Mouse (Mus musculus): ENCODE results near the gene Stfa2l1.
"Not testable (repeated sequence)": the region's sequence is repeated elsewhere in the genome, so short reads cannot be mapped to it uniquely, and the experiment has no call there.

Stfa2l1 gene

DNA sequence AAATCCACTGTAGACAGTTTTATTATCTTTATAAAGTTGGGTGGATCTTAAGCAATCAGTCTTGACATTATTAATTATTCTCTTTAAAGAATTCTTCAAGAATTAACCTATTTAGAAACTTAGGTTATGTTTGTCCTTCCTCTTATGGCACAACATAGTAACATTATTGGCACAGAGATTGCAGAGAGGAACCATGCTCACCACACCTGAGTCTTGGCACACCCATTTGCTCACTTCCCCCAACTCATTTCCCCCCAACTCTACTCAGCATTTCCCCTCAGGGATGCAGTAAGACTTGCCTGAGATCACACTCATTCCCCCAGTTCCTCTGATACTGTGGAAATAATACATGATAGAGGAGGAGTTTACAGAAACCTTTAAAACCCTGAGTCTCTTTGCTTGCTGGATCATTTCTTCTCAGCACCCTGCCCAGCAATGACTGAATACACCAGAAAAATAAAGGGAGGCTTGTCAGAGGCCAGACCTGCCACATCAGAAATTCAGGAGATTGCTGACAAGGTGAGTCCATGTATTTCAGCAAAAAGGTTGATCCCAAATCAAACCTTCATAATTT is at the start of gene Stfa2l1:
TSS of gene Stfa2l1 (plus strand) at position 410 of the 574 bp plus-strand sequence.
- DNase-seq (ENCODE audit: low read depth, low spot score): no peak

DNA sequence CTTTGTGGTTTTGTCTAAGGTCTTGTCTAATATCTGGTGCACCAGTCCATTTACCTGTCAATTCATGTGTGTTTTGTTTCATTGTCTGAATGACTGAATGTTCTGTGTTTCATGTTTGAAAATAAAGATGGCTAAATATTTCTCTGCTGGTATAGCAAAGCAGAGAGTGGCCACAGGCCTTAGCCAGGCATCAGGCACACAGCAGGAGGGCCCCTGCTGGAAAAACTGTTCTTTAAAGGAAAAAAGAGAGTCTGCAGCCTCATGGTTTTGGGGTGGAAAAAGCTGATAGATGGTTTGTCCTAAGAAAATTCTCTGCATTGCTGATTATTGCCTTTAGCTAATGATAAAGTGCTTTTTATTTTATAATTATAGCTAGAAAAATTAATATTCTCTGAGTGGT is 45.1 kb upstream of the Stfa2l1 start:
- DNase-seq (ENCODE audit: low read depth, low spot score): not testable (repeated sequence)

GRCm38 (mm10) chr16:36115751-36116150 is 40.9 kb upstream of the Stfa2l1 start:
- not testable (repeated sequence) for DNase-seq (ENCODE audit: low read depth, low spot score)

DNA sequence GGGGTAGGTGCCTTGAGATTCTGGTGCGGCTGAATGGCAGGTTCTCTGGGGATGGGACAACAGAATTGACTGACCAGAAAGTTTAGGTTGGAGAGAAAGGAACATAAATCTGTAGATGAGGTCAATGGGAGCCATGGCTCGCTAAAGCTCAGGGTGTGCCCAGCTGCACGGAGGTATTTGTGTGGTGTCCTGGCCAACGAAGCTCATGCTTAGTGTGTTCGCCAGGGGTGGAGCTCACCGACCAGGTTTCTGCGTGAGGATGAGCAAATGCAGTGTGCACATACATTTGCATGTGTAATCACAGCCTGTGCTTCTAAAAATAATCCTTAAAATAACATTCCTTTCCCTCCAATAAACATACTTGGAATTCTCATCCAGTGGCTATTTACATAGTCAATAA is 28.5 kb upstream of the Stfa2l1 start:
- DNase-seq (ENCODE audit: low read depth, low spot score): no peak

DNA sequence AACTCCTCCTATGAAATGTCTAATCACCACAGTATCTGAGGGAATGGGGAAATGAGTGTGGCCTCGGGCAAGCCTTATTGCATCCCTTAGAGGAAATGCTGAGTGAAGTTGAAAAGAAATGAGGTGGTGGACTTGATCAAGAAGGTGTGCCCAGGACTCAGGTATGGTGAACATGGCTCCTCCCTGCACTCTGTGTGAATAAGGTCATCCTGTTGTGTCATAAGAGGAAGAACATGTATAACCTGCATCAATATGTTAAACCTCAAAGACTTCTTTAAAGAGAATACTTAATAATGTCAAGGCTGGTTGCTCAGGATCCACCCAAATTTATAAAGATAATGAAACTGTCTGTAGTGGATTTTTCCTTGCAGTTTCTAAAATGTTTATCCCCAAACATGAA is 25.5 kb upstream of the Stfa2l1 start, which contains the start of gene Csta1:
TSS of gene Csta1 (minus strand) at position 101 of the 400 bp plus-strand sequence.
- no peak for DNase-seq (ENCODE audit: low read depth, low spot score)

GRCm38 (mm10) chr16:36138201-36138600 is 18.4 kb upstream of the Stfa2l1 start:
- DNase-seq (ENCODE audit: low read depth, low spot score): no peak

DNA sequence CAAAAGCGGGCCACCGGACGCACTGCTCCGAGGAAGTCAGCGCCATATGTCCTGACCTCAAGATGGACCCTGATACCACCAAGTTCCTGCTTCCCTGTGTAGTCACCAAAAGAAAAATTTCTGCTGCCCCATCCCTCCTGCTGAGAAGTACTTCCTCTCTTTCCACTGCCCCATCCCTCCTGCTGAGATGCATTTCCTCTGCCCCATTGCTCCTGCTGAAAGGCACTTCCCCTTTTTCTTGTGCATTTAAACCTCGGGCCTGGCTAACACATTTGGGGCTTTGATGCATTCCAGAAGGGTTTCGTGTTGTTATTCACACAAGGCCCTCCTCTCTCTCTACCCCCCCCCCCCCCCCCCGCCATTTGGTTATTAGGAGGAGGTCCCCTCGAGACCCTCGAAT is 11.2 kb downstream of the Stfa2l1 start:
- not testable (repeated sequence) for DNase-seq (ENCODE audit: low read depth, low spot score)

DNA sequence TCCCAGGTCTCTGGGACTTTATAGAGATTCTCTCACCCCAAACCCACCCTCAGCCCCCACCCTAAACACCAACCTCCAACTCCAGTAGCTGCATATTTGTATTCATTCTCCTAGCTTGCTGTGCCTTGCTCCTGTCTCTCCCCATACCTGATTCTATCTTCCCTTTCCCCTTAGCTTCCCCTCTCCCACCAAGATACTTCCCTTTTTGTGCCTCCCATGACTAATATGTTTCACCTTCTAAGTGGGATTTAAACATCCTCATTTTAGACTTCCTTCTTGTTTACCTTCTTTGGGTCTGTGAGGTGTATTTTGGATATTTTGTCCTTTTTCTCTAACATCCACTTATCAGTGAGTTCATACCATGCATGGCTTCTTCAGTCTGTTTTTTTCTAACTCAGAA is 19.5 kb downstream of the Stfa2l1 start:
- no peak for DNase-seq (ENCODE audit: low read depth, low spot score)

DNA sequence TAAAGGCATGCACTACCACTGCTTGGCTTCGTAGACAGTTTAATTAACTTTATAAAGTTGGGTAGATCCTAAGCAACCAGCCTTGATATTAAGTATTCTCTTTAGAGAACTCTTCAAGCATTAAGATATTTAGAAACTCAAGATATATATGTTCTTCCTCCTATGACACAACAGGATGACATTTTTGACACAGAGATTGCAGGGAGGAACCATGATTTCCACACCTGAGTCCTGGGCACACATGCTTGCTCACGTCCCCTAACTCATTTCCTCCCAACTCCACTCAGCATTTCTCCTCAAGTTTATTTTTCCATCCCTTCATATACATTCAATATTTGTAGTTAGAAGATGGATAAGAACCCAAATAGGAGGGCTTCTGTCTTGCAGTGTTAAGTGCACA is 23.3 kb downstream of the Stfa2l1 start:
- no peak for DNase-seq (ENCODE audit: low read depth, low spot score)

- DNase-seq (ENCODE audit: low read depth, low spot score): not testable (repeated sequence)
Measured at GRCm38 (mm10) chr16:36183912-36184311, 27.3 kb downstream of the Stfa2l1 start, which contains the start of gene Gm5483. Gene Gm5483 (plus strand): TSS chr16:36184212.

DNA sequence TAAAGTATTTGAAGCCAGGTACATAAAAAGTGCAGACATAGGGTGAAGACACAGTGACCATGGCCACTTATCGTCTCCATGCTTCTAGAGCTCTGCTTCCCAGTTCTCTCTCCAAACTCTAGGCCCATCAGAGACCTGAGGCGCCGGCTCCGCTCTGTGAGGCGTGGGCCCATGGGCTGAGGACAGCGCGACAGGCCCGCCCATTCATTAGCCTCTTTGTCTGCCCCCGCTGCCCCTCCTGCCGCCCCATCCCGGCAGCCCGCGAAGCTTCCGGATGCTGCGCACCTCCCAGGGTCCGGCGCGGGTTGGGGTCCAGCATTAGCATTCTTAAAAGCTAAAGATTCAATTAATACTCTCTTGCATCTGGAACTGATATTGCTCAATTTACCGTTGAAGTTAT is 42.6 kb downstream of the Stfa2l1 start:
- no peak for DNase-seq (ENCODE audit: low read depth, low spot score)

DNA sequence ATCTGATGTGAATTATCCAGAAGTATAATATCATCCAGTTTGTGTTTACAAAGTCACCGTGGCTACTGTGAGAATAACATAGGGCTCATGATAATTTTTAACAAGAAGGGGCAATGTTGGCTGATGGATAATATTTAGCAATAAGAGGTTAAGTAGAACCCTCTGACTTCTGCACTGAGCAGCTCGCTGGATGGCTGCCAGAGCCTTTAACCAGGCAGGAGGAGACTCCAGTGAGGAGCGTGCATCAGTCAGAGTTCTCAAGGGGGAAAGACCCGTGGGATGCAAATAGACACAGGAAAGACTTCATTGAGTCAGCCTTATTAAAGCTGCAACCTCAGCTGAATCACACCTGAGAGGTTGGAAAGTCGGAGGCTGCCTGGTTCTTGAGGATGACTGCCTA is 47.2 kb downstream of the Stfa2l1 start:
- DNase-seq (ENCODE audit: low read depth, low spot score): no peak

DNA sequence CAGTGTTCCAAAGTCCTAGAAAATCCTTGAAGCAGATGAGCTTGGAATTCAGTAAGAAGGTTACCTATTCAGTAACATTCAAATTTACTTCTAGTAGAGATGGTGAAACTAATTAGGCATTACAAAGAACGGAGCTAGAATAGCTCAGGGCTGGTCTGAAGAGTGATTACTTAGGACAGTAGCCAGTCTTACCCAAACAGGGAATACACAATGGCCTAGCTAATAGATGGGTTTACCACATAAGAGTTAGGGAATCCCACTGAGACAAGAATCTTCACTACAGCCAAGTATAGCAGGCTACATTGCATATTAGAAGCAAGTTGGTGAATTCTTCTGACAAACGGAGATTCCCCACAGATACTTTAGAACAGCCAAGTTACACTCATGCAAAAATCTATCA is 49.1 kb downstream of the Stfa2l1 start:
- DNase-seq (ENCODE audit: low read depth, low spot score): not testable (repeated sequence)

DNA sequence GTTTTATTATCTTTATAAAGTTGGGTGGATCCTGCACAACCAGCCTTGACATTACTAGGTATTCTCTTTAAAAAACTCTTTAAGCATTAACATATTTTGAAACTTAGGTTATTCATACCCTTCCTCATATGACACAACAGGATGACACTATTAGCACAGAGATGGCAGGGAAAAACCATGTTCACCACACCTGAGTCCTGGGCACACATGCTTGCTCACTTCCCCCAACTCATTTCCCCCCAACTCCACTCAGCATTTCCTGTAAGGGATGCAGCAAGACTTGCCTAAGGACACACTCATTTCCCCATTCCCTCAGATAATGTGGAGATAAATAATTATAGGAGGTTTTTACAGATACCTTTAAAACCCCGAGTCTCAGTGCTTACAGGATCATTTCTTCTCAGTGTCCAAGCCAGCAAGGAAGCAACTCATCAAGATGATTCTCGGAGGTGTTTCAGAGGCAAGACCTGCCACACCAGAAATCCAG is 53.4 kb downstream of the Stfa2l1 start, which contains the start of gene Gm5416:
TSS of gene Gm5416 (plus strand) at position 437 of the 487 bp plus-strand sequence.
- DNase-seq (ENCODE audit: low read depth, low spot score): no peak

All from embryo, embryonic 11.5 days (tissue).